Mouse (Mus musculus) spleen, postnatal 36 days (tissue): ENCODE measurements at regions not wholly inside any gene's neighbourhood (a gene's known extent, or its start where the extent isn't known, plus 50 kb on each side); places are given as distances from the start of the nearest gene placed in this dataset.

Source experiments
- DNase-seq, 2 experiments: peaks; one replicate each; pipeline ENCODE4 v3.0.0; 2022; ENCODE audit warnings: low spot score in 2 of 2, mixed read lengths in 1 of 2

DNA sequence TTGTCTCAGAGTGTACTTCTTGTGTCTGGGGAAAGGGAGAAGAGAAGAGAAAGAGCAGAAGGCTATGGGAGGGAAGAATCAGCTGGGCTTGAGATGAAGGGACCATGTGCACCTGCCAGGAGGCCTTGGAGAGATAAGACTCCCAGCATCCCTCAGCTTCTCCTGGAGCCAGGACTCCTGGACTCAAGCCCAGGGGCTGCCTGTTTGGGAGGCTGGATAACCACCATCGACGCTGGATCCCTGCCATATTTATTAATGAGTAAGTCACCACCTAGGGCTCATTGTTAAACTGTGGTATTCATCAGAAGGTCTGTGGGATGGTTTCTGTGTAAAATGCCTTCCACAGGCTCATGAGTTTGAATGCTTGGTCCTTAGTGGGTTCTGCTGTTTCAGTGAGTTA lies 240.7 kb downstream of the Rps15a start:
- DNase-seq, result no peak

DNA sequence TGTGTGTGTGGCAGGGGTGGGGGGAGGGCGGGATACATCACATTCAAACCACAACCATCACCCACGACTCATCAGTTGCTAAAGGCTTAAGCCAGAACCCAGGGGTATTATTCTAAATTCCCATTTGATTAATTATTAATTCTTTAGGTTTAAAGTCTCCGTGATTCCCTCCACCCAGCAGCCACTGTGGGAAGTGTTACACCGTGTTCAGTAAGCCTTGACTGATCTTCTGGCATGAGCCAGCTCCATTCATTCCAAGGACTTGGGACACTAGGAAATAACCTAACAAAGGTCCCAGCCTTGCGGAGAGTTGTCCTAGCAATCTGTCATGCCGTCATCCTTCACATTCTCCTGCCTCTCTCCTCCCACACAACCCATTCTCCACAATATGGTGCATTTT lies 256.6 kb downstream of the Rps15a start:
- DNase-seq, result no peak

DNA sequence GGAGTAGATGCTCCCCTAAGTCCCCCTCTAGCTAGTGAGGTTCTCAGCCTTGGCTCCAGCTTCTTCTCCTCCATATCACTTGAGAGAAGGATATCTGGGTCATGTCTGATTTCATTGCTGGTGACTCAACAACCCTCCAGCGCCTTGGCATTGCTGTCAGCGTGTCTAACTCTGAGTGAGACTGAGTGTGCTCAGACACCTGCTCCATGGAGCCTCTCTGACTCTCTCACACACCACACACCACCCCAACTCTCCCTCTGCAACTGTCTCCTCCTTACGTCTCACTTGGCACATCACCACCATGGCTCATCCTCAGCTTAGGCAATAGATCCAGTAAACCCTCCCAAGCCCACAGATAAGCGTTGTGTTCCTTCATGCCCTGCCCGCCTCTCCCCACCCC lies 260.0 kb downstream of the Rps15a start:
- DNase-seq, result no peak

DNA sequence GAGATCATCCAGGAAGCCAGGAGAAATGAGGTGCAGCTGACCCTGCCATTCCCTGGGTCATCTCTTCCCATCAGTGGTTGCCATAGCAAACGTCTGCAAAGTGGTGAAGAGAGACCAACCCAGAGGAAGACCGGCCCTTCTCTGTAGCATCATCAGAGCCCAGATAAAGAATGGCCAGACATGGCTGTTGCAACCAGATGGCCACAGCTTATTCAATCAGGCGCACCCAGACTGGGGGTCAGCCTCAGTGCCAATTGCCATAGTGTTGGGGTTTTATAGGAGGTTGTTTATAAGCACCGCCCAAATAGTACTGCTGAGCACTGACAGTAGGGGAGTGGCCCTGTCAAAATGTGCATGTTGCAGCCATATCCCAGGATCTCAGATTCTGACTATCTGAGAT lies 262.3 kb downstream of the Rps15a start:
- DNase-seq, result no peak

DNA sequence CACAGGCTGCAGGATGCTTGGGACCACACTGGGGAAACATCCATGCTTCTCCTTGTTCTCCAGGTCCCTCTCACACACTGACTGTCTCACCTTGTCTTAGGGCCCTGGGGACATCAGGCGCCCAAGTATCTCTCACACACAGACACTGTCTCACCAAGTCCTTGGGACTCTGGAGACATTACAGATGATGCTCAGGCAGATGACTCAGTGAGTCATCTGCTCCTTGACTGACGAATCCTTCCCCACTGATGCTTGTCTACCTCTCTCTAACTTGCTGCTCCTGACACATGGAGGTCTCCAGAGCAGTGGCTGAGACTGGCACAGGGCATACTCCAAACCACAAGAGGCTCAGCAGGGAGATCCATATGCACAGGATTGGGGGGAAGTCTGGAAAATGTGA lies 263.1 kb downstream of the Rps15a start:
- no peak for DNase-seq

GRCm38 (mm10) chr7:117850822-117851221 lies 265.2 kb downstream of the Rps15a start:
- DNase-seq, result no peak

DNA sequence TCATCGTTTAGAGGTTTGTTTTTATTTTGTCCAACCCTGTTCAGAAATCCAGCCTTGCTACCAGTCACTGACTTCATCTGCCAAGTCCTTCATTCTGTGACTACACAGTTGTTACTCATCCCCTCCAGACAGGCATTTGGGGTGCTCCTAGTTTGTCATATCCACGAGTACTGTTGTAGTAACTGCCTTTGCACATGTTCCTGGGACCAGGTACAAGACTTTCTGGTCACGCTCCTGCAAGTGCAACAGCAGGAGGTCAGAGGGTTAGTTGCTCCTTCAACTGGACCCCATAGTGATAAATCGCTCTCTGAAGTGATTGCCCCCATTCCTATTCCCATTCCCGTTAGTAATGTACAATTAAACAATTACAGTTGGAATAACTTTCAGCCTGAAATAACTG lies 269.9 kb downstream of the Rps15a start:
- no peak for DNase-seq

GRCm38 (mm10) chr7:117842780-117843179 lies 273.2 kb downstream of the Rps15a start:
- no peak for DNase-seq

- no peak for DNase-seq
Observed at GRCm38 (mm10) chr7:117795035-117795434, 321.0 kb downstream of the Rps15a start.

DNA sequence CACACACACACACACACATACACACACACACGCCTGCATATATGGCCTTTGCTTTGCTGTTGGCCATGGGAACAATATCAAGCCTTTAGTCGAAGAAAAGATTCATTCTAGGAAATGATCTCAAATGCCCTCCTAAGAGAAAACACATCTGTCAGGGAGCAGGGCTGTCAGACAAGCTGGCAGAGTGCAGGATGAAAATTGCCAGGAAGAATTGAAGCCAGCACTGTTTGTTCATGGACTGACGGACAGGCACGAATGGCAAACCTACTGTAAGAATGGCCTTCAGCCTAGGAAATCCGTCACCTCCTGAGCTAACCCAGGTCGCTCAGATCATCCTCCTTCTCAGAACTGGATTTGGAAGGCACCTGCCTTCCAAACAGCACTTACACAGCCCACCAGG lies 322.0 kb downstream of the Rps15a start:
- no peak for DNase-seq

DNA sequence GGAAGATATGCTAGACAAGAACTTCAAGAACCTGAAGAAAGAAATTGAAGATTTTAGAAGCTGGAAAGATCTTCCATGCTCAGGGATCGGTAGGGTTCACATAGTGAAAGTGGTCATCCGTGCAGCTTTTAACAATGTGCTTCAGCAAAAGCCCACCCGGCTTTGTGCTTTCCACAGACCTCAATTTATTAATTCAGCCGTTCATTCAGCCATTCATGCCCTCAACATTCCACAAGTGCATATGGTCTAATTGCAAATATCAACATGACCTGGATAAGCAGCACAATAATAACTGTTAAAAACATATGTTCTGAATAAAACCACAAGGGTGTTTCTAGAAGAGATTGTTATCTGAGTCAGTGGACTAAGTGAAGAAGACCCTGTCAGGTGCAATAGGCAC lies 323.5 kb downstream of the Rps15a start:
- no peak for DNase-seq

GRCm38 (mm10) chr7:117778996-117779395 lies 337.0 kb downstream of the Rps15a start:
- DNase-seq, result no peak

- no peak for DNase-seq
Observed at GRCm38 (mm10) chr7:117777921-117778320, 338.1 kb downstream of the Rps15a start.

GRCm38 (mm10) chr7:117771836-117772235 lies 344.2 kb downstream of the Rps15a start:
- DNase-seq, result peak in 1 of 2 experiments; percentile 13

- DNase-seq, result no peak
Observed at GRCm38 (mm10) chr7:117759506-117759905, 356.5 kb downstream of the Rps15a start.

GRCm38 (mm10) chr7:117757033-117757432 lies 359.0 kb downstream of the Rps15a start:
- DNase-seq, result no peak

DNA sequence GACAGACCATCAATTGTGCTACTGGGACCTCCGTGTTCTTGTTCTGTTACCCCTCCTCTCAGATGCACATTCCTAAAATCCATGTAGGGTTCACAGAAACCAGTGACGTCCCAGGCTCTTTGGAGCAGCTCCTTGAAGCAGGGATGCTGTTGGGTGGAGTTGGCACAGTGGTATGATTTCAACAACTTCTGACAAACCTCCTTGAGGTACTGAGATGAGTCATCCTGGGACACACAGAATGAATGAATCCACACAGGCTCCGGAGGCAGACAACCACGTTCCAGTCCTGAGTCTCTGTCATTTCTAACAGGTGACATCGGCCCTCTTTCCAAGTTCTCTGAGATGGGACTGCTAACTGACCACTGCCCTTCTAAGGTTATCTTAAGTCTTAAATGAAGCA lies 360.2 kb downstream of the Rps15a start:
- no peak for DNase-seq

GRCm38 (mm10) chr7:117753296-117753695 lies 362.7 kb downstream of the Rps15a start:
- DNase-seq, result no peak

GRCm38 (mm10) chr7:117752302-117753185 lies 363.4 kb downstream of the Rps15a start:
- DNase-seq, result no peak

- no peak for DNase-seq
Observed at GRCm38 (mm10) chr7:117747991-117748390, 367.2 kb downstream of the Xylt1 start.

- no peak for DNase-seq
Observed at GRCm38 (mm10) chr7:117746393-117746792, 365.6 kb downstream of the Xylt1 start.

DNA sequence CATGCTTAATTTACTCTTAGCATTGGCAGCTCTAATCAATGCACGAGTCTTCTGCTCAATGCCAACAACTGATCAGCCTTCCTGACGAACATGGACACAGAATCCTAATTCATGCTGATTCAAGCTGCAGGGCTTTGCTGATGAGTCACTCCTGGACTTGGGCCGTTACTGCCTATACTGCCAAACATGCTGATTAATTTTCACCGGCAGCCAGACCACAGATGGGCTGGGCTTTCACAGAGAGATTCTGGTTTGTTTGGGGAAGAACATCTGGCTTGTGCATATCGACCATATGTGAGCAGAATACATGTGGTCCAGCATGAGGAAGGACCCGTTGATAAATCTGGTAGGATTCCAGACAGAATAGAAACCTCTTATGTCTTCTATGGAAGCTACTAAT lies 358.9 kb downstream of the Xylt1 start:
- DNase-seq, result no peak

DNA sequence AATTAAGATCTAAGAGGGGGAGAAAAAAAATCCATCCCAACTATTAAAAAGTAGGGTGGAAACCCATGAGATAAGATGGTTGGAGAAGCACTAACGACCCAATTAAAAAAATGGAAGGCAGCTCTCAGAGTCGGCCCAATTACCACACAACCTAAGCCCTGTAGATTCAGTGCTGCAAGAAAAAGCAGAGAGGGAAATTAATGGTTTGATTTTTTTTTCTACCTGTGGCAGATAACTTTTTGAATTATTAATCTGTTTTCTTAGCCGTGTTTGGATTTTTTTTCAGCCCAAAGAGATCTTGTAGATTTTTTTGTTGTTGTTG lies 354.9 kb downstream of the Xylt1 start:
- DNase-seq, result no peak
